Mouse (Mus musculus): ENCODE results near the gene Fbxo24.

- TF ChIP-seq TCF12 (IDR thresholded peaks at IDR 0.05; ENCODE audit: insufficient read depth, poor library complexity, severe bottlenecking) (no peak), SRF (IDR thresholded peaks at IDR 0.05; ENCODE audit: control insufficient read depth, insufficient read length, low read depth) (no peak), POLR2A (IDR thresholded peaks at IDR 0.05; ENCODE audit: insufficient read length, low read depth) (no peak), E2F4 (IDR thresholded peaks at IDR 0.05; ENCODE audit: insufficient read depth) (no peak), MAX (IDR thresholded peaks at IDR 0.05; ENCODE audit: low read depth) (no peak), CEBPB (IDR thresholded peaks at IDR 0.05; ENCODE audit: insufficient read depth, poor library complexity, severe bottlenecking) (no peak), POLR2AphosphoS2 (IDR thresholded peaks at IDR 0.05; ENCODE audit: insufficient read length, low read depth) (no peak), MYOD1 (IDR thresholded peaks at IDR 0.05; ENCODE audit: control insufficient read depth in 1 of 3, insufficient read length in 2 of 3, low read depth in 2 of 3) (no peak), MYOG (IDR thresholded peaks at IDR 0.05; ENCODE audit: control insufficient read depth in 1 of 3, insufficient read depth in 1 of 3, insufficient read length in 2 of 3, low read depth in 2 of 3) (no peak), USF1 (IDR thresholded peaks at IDR 0.05; ENCODE audit: low read depth) (no peak), TCF3 (IDR thresholded peaks at IDR 0.05; ENCODE audit: insufficient read length, low read depth) (no peak), REST (IDR thresholded peaks at IDR 0.05; ENCODE audit: insufficient read depth, insufficient read length) (no peak)
Observed at GRCm38 (mm10) chr5:137645091-137645651, 16.4 kb upstream of the Fbxo24 start.
